Mouse (Mus musculus) left cerebral cortex, postnatal 14 days (tissue): ENCODE data around the gene Ogfod1. TPM values are rescaled to one million over a fixed set of nuclear protein-coding genes. Genes with fewer than 3 reads are reported as not detected.

Experiments used
- DNase-seq, 2 experiments: peaks; one replicate each; pipeline ENCODE4 v3.0.0; 2021 to 2022; ENCODE audit warnings: low spot score in 2 of 2, mixed read lengths in 1 of 2
- intact Hi-C: fragments of 180-260 bp; cut with DNase I; formaldehyde crosslinking; loops from one replicate; pipeline ENCODE4 v1.15.1; 2025
- total RNA-seq, 2 experiments: library from RNA; stranded (reverse); gene quantifications; 2 replicates each; pipeline ENCODE4 v1.2.3; 2021

Ogfod1 gene
- total RNA-seq, 2 experiments from 2014 or later: 61.8 to 62.8 TPM

GRCm38 (mm10) chr8:94057157-94057854, 20.3 kb downstream of the Ogfod1 start:
- intact Hi-C loops: no loop called here

GRCm38 (mm10) chr8:94066121-94066863, 29.3 kb downstream of the Ogfod1 start:
- intact Hi-C loops: no loop called here
- peak in 1 of 2 experiments; percentile 27 for DNase-seq

More at GRCm38 (mm10) chr8:94057157-94057854, 20.3 kb downstream of the Ogfod1 start:
- DNase-seq: peak; percentile 76 to 78

GRCm38 (mm10) chr8:94068793-94069192, 31.8 kb downstream of the Ogfod1 start:
- no peak for DNase-seq
- intact Hi-C loops: no loop called here

GRCm38 (mm10) chr8:94076461-94077192, 39.6 kb downstream of the Ogfod1 start:
- intact Hi-C loops: no loop called here
- DNase-seq: no peak

- DNase-seq: no peak
- intact Hi-C loops: no loop called here
These were observed 51.0 kb downstream of the Ogfod1 start for GRCm38 (mm10) chr8:94087964-94088363.

- intact Hi-C loops: no loop called here
- no peak for DNase-seq
These were observed 52.7 kb downstream of the Ogfod1 start for GRCm38 (mm10) chr8:94089715-94090114.

GRCm38 (mm10) chr8:94092848-94093247, 55.9 kb downstream of the Ogfod1 start:
- no peak for DNase-seq
- intact Hi-C loops: no loop called here

GRCm38 (mm10) chr8:94094281-94094680, 57.3 kb downstream of the Ogfod1 start:
- intact Hi-C loops: no loop called here

GRCm38 (mm10) chr8:94098081-94098974, 61.3 kb downstream of the Ogfod1 start, which contains the start of gene Bbs2:
Gene Bbs2, minus strand, starts transcription at chr8:94098928.
- intact Hi-C loops: loop anchor here (2.0 kb wide), 1 partner anchor 54 kb away; the partner anchor contains the start of gene Mt3
- peak; percentile 100 for DNase-seq

More at GRCm38 (mm10) chr8:94094281-94094680, 57.3 kb downstream of the Ogfod1 start:
- DNase-seq: no peak

- no peak for DNase-seq
- intact Hi-C loops: loop anchor here (2.0 kb wide), 1 partner anchor 54 kb away; the partner anchor contains the start of gene Mt3
These were observed 62.0 kb downstream of the Ogfod1 start for GRCm38 (mm10) chr8:94098996-94099395.

GRCm38 (mm10) chr8:94104146-94104545, 67.1 kb downstream of the Ogfod1 start:
- intact Hi-C loops: no loop called here
- peak; percentile 72 to 74 for DNase-seq

- DNase-seq: no peak
- intact Hi-C loops: no loop called here
These were observed 70.9 kb downstream of the Ogfod1 start for GRCm38 (mm10) chr8:94107871-94108270.

- DNase-seq: no peak
- intact Hi-C loops: no loop called here
These were observed 72.4 kb downstream of the Ogfod1 start for GRCm38 (mm10) chr8:94109396-94109795.

- intact Hi-C loops: no loop called here
- DNase-seq: no peak
These were observed 72.8 kb downstream of the Ogfod1 start for GRCm38 (mm10) chr8:94109835-94110234.

- intact Hi-C loops: no loop called here
- no peak for DNase-seq
These were observed 73.7 kb downstream of the Ogfod1 start for GRCm38 (mm10) chr8:94110526-94111177.

- intact Hi-C loops: no loop called here
- DNase-seq: no peak
These were observed 76.4 kb downstream of the Ogfod1 start for GRCm38 (mm10) chr8:94113435-94113834.

GRCm38 (mm10) chr8:94113972-94114371, 77.0 kb downstream of the Ogfod1 start:
- no peak for DNase-seq
- intact Hi-C loops: no loop called here
